Mouse (Mus musculus) kidney, adult 8-10 months (tissue): Measurements from ENCODE around the gene Gm45711.

Source experiments
- DNase-seq, 2 experiments: peaks; one replicate each; pipeline ENCODE4 v3.0.0; 2022

The Gm45711 gene

DNA sequence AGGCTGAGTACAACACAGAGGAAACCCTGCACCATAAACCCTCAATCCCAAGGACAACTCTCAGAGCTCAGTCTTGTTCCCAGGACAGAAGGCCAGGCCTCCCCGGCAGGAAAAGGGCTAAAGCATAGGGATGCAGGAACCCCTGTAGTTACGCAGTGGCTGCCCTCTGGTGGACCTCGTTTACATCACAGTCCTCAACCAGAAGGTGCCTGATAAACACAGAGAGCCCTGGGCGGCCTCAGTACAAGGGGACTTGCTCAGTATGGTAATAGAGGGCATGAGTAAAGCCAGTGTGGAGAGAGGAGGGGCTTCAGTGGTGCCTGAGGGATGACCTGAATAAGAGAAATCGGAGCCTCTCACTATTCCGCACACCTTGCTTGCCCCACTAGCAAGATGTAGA, 75.3 kb downstream of the Gm45711 start:
- DNase-seq, result no peak

DNA sequence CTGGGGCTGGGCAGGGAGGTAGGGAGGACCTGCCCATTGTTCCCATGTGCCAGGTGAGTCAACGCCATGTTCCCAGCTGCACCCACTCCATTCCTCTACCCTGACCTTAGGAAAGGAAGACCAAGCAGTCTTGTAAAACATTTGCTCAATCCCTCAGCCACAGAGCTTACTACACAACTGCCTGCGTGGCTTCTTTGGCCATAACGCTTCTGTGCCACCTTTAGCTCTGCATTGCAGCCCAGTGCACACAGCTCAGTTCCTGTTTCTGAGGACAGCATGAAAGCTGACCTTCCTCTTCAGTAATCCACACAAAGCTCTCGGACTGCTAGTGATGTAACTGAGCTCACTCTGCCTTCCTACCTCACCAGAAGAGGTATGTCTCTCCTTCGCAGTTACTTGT, 77.0 kb downstream of the Gm45711 start:
- DNase-seq, result no peak

DNA sequence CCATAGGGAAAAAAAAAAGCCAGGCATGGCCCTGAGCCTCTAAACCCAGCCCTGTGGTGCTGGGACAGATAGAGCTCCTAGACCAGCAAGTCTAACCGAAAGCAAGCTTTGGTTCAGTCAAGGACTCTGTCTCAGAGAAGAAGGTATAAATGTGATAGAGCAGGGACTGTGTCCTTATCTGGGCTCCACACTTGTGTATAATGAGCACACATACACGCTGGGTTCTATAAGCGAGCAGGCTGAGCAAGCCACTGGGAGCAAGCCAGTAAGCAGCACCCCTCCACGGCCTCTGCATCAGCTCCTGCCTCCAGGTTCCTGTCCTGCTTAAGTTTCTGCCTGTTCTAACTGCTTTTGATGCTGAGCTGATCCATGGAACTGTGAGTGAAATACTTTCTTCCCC, 77.8 kb downstream of the Gm45711 start:
- no peak for DNase-seq
